Mouse (Mus musculus): Measurements from ENCODE around the gene Gp1bb. TPM values are rescaled to one million over a fixed set of nuclear protein-coding genes. Genes with fewer than 3 reads are reported as not detected.
A peak's percentile ranks its signal among the peaks of the same experiment; 100 is the strongest.

Gene Gp1bb
- polyA plus RNA-seq, 1 experiment from 2014 or later = 5.7 TPM

DNA sequence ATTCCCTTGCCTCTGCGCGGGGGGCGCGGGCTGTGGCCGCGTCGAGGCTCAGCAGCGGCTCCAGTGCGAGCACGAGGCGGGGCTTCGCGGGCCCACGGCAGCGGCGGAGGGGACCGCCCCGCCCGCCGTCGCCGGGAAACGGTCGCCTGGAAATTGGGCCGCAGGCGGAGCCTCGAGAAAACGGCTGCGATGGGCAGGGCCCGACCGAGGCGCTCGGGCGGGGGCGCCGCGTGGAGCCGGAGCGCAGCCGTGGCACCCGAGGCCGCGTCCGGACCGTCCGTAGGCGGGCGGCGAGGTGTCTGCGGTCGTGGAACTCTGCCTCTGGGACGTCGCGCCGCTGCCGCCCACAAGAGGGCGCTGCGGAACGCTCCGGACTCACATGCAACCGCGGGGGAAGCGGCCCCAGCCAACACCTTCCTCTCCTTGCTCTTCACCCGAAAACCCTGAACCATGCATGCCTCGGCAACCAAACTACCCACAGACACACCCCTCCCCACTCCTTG lies 4.2 kb upstream of the Gp1bb start, which contains the start of gene Gm49601:
Gene Gm49601 (minus strand): TSS at position 52 of the 503 bp plus-strand sequence.
- peaks cover 49% of the 10 kb centered on the region for H3K4me1 ChIP-seq
- under 1% methylated on average over 62 of the region's 65 CpGs for WGBS
- no peak within 1 kb of the TSS for H3K27ac ChIP-seq
- peaks cover 68% of the 10 kb centered on the region for H3K27me3 ChIP-seq
- H3K4me3 ChIP-seq (replicated peaks) = peak within 1 kb of the TSS; percentile 54
- H3K36me3 ChIP-seq (replicated peaks) = peaks cover 36% of the 10 kb centered on the region
- H3K9me3 ChIP-seq = no peaks in the 10 kb centered on the region
- peak within 1 kb of the TSS; percentile 86 for H3K4me2 ChIP-seq
- peak; percentile 51 for ATAC-seq (ENCODE audit: low FRiP score)
- H3K9ac ChIP-seq = peak within 1 kb of the TSS; percentile 63

DNA sequence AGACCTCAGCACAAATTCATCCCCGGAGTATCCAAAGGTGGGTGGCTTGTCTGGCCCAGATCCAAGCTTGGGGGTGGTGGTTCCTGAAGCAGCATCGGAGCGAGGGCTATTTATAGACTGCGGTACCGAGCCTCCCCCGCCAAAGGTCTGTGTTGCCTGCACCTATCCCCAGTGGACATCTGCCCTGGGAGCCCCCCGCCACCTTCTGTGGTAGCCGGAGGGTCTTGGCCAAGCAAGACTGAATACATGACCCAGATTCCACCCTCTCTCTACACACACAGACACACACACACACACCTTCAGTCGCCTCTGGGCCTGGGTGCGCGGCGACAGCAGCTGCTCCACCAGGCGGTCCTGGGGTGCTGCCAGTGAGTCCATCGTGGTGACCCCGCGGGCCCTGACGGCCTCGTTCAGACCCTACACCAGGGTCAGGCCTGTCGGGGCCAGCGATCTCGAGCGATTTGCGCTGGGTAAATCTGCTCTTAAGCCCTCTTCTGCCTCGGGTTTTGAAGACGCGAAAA lies 3.6 kb upstream of the Gp1bb start:
- peak overlapping the region; percentile 63 for H3K9ac ChIP-seq

DNA sequence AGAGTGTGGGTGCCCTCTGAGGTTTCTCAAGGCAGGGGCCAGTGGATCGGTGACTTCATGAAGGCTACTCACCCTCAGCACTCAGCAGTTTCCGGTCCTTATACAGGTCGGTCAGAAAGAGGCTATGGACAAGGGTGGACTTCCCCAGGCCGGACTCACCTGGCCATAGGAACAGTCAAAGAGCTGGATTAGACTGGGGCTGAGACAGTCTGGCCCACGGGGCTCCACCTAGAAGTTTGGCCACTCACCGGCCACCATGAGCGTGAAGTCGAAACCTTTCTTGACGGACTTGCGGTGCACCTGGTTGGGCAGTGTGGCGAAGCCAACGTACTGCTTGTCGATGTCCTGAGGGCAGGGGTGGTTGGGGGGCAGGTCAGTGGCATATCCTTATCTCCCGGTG lies 2.9 kb upstream of the Gp1bb start:
- Histone ChIP-seq H3K4me3 (replicated peaks) (peak overlapping the region; percentile 10; the same call in 1 of the 2 replicates), H3K9ac (no peak overlapping the region), H3K4me2 (no peak overlapping the region), H3K27ac (no peak overlapping the region), H3K4me1 (peaks cover 58% of the 10 kb centered on the region), H3K36me3 (replicated peaks) (peaks cover 37% of the 10 kb centered on the region), H3K9me3 (no peaks in the 10 kb centered on the region), H3K27me3 (peaks cover 81% of the 10 kb centered on the region)
- 36% methylated on average over 14 of the region's 14 CpGs for WGBS
- ATAC-seq (ENCODE audit: low FRiP score) = no peak

More for the DNA sequence above, 3.6 kb upstream of the Gp1bb start:
- WGBS = 12% methylated on average over 26 of the region's 26 CpGs
- Histone ChIP-seq H3K4me2 (peak overlapping the region; percentile 86), H3K36me3 (replicated peaks) (peaks cover 36% of the 10 kb centered on the region), H3K27me3 (peaks cover 74% of the 10 kb centered on the region), H3K4me3 (replicated peaks) (peak overlapping the region; percentile 54), H3K4me1 (peaks cover 54% of the 10 kb centered on the region), H3K9me3 (no peaks in the 10 kb centered on the region), H3K27ac (no peak overlapping the region)
- no peak; the same call in 1 of the 2 replicates for ATAC-seq (ENCODE audit: low FRiP score)

DNA sequence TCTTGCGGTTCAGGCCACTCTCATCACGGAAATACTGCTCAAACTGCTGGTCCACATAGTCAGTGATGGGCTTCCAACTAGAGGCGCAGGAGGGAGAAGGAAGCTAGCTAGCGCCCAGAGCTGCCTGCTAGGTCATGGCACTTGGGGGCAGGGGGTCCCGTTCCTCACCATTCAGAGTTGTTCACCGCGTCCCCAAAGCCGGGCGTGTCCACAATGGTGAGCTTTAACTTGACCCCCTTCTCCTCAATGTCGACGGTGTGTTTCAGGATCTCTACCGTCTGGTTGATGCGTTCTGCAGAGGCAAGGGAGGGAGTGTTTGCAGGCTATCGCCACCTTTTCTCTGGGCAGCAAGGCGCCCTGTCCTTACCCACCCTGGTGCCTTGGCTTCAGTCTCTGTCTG lies 2.4 kb upstream of the Gp1bb start:
- Histone ChIP-seq H3K27ac (no peak overlapping the region), H3K9ac (no peak overlapping the region), H3K4me1 (peaks cover 57% of the 10 kb centered on the region), H3K4me2 (no peak overlapping the region), H3K4me3 (replicated peaks) (no peak overlapping the region), H3K36me3 (replicated peaks) (peaks cover 40% of the 10 kb centered on the region), H3K9me3 (no peaks in the 10 kb centered on the region), H3K27me3 (peaks cover 86% of the 10 kb centered on the region)
- no peak for ATAC-seq (ENCODE audit: low FRiP score)
- WGBS = 18% methylated on average over 15 of the region's 15 CpGs

DNA sequence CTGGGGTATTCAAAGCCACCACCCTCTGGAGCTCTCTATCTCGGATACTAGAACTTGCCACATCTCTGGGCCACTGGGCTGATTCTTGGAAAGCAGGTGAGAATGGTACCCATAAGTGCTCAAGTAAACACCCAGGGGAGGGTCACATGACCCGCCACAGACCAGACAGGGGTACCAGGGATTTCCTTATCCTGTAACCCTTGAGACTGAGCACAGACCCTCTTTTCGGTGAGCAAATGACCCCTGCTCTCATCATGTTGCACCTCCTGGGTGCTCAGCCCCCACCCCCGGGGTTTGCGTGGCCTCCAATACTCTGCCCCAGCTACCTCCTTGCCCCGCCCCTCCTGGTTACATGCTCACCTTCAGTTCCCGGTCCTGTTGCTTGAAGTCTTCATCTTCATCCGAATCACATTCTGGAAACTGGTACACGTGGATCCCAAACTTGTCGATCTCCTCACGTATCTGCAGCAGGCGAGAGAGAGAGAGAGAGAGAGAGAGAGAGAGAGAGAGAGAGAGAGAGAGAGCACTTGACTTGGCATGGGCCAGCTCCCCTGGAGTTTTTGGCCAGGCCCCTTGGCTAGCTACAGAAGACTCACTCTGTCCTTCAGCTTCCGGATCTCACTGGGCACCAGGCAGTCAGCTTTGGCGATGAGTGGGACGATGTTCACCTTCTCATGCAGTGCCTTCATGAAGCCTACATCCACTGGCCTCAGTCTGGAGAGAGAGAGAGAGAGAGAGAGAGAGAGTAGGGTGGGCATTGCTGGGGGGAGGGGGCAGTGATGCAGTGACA lies 1.7 kb upstream of the Gp1bb start:
- H3K27ac ChIP-seq = no peak overlapping the region
- no peak overlapping the region for H3K4me3 ChIP-seq (replicated peaks)
- peaks cover 53% of the 10 kb centered on the region for H3K4me1 ChIP-seq
- H3K27me3 ChIP-seq = peaks cover 93% of the 10 kb centered on the region
- no peak for ATAC-seq (ENCODE audit: low FRiP score)
- H3K4me2 ChIP-seq = no peak overlapping the region
- peaks cover 40% of the 10 kb centered on the region for H3K36me3 ChIP-seq (replicated peaks)
- WGBS = 30% methylated on average over 15 of the region's 15 CpGs
- H3K9me3 ChIP-seq = no peaks in the 10 kb centered on the region
- H3K9ac ChIP-seq = no peak overlapping the region

DNA sequence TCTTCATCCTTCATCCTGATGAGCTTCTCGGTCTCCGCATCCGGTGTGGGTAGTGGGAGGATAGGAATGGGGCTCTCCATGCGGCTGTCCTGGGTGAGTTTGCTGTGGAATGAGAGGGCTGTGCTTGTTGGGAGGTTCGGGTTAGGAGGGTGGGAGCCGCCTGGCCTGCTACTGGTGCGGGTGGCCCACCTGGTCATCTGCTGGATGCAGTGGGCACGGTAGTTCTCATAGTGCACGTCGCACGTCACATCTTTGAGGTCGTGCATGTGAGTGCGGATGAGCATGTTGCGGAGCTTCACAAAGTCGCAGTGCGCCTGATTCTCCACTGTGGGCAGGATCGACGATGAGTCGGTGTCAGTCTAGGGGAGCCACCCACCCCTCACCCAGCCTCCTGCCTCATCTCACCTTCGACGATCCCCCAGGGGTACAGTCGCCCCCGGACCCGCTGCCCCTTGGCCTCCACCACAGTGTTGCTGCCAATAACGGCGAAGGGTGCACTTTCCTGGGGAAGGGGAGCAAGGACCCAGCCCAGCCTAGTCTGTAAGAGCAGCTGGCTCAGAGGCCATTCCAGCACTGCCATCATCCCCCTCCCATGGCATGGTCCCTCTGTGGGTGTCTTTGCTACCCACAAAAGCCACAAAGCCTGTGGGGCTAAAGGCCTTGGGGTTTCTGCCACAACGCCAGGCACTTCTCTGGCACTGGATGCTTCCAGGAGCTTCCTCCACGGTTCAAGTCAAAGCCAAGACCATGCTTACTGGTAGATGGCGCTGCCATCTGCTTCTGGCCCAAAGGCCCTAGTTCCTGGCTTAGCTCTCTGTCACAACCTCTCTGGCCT lies 930 bp upstream of the Gp1bb start:
- no peak overlapping the region for H3K4me3 ChIP-seq (replicated peaks)
- peaks cover 99% of the 10 kb centered on the region for H3K27me3 ChIP-seq
- 26% methylated on average over 29 of the region's 29 CpGs for WGBS
- ATAC-seq (ENCODE audit: low FRiP score) = no peak
- no peak overlapping the region for H3K9ac ChIP-seq
- H3K4me1 ChIP-seq = peaks cover 45% of the 10 kb centered on the region
- H3K4me2 ChIP-seq = no peak overlapping the region
- H3K36me3 ChIP-seq (replicated peaks) = peaks cover 40% of the 10 kb centered on the region
- no peaks in the 10 kb centered on the region for H3K9me3 ChIP-seq
- no peak overlapping the region for H3K27ac ChIP-seq

DNA sequence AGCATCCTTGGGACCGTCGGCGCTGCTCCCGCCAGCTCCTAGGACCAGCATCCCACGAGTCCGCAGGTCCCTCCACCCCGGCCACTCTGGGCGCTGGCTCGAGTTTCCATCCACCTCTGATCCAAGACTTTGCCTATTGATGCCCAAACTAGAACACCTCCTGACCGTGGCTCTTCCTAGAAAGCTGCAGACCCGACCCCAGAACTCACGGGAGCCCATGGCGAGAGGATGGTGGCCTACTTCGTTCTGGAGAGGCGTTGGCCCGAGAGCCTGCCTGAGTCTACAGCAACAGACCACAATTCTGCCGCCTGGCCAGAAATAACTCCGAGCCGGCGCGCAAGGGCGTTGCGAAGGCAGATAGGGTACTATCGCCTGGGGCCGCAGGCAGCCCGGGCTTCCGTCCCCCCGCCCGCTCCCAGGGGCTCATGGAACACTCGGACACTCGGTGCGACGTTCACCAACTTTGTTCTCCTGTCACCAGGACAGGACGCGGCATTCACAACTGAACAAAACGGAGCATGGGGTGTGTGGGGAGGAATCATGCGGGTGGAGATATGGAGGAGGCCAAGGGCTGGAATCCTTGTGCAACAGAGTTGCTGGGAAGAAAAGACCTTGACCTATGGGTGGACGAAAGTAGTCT lies 721 bp downstream of the Gp1bb start:
- H3K9me3 ChIP-seq = no peaks in the 10 kb centered on the region
- H3K9ac ChIP-seq = 0 out of 2 replicates have a peak overlapping the region, but pooled peaks have one; percentile 40
- ATAC-seq (ENCODE audit: low FRiP score) = no peak
- H3K27me3 ChIP-seq = peaks cover 96% of the 10 kb centered on the region
- peak overlapping the region; percentile 47 for H3K4me3 ChIP-seq (replicated peaks)
- no peak overlapping the region for H3K27ac ChIP-seq
- peaks cover 34% of the 10 kb centered on the region for H3K4me1 ChIP-seq
- WGBS = 2% methylated on average over 38 of the region's 38 CpGs
- peaks cover 40% of the 10 kb centered on the region for H3K36me3 ChIP-seq (replicated peaks)
- peak overlapping the region; percentile 81 for H3K4me2 ChIP-seq

DNA sequence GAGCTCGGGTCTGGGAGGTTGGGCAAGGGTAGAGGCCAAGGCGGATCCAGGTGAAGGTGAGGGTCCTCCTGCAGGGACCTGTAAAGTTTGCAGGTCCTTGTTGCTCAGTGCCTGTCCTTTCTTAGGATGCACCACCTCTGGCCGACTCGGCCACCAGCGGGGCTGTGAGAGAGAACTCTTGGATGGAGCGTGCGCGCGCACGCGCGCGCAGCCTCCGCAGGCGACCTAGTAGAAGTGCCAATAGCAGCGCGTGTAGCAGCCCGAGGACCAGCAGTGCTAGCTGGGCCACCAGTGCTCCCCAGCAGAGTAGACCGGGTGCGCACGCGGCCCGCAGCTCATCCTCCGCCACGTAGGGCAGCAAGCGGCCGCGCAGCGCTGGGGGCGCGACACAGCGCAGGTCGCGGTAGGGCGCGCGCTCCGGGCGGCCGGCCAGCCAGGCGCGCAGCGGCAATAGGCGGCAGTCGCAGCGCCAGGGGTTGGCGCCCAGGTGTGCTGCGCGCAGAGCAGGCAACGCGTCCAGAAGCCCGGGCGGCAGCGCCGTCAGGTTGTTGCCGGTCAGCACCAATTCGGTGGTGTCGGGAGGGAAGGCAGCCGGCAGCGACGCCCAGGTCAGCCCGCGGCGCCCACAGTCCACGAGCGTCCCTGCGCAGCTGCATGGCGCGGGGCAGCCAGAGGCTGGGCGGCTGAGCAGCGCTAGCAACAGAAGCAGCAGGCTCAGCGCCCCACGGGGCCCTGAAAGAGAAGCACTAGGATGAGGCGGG lies 1.4 kb downstream of the Gp1bb start:
- H3K27ac ChIP-seq = no peak overlapping the region
- H3K27me3 ChIP-seq = peaks cover 94% of the 10 kb centered on the region
- peaks cover 27% of the 10 kb centered on the region for H3K4me1 ChIP-seq
- peak overlapping the region; percentile 47 for H3K4me3 ChIP-seq (replicated peaks)
- under 1% methylated on average over 74 of the region's 74 CpGs for WGBS
- no peaks in the 10 kb centered on the region for H3K9me3 ChIP-seq
- H3K9ac ChIP-seq = peak overlapping the region; percentile 40
- H3K4me2 ChIP-seq = peak overlapping the region; percentile 81
- peak; percentile 24; the same call in 1 of the 2 replicates for ATAC-seq (ENCODE audit: low FRiP score)
- H3K36me3 ChIP-seq (replicated peaks) = peaks cover 40% of the 10 kb centered on the region

DNA sequence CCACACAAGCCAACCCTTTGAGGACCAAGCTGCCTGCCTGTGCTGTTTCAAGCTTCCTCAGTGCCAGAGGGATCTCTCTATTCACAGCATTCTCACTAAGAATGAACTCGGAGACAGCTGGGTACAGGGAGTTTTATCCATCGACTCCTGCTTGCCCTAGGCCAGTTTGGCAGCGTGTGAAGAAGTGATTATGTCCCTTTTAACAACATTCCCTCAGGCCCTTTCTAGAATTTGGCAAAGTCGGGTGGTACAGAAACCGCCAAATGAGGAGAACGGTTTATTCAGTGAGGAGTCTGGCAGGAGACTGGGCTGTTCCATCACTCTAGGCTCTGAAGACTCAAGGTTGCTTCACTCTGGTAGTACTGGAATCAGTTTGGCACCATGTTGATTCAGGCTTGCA lies 2.0 kb downstream of the Gp1bb start:
- Histone ChIP-seq H3K27ac (no peak overlapping the region), H3K4me1 (peaks cover 21% of the 10 kb centered on the region), H3K4me3 (replicated peaks) (peak overlapping the region; percentile 47), H3K4me2 (peak overlapping the region; percentile 81; the same call in 1 of the 2 replicates), H3K27me3 (peaks cover 88% of the 10 kb centered on the region), H3K36me3 (replicated peaks) (peaks cover 37% of the 10 kb centered on the region), H3K9me3 (no peaks in the 10 kb centered on the region), H3K9ac (no peak overlapping the region)
- ATAC-seq (ENCODE audit: low FRiP score) = no peak
- 15% methylated on average over 6 of the region's 6 CpGs for WGBS

DNA sequence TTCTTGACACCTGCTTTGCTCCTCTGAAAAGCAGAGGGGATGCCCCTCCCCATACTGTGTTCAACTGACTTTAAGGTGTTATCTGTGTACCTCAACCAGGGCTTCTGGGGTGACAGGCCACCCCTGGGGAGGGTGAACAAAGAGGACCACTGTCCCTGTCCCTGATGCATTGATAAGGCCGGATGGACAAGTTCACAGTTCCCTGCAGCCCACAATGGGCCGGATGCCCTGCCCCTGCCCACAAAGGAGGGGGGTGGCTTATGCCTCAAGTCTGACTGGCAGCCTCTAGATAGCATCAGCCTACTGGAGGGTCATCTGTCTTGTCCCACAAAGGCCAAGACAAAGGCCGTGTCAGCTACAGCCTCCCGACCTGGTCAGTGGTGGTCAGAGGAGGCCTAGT lies 3.1 kb downstream of the Gp1bb start:
- no peaks in the 10 kb centered on the region for H3K9me3 ChIP-seq
- no peak overlapping the region for H3K9ac ChIP-seq
- peaks cover 77% of the 10 kb centered on the region for H3K27me3 ChIP-seq
- no peak for ATAC-seq (ENCODE audit: low FRiP score)
- no peak overlapping the region for H3K27ac ChIP-seq
- H3K4me3 ChIP-seq (replicated peaks) = no peak overlapping the region
- H3K4me2 ChIP-seq = no peak overlapping the region
- H3K36me3 ChIP-seq (replicated peaks) = peaks cover 26% of the 10 kb centered on the region
- H3K4me1 ChIP-seq = peaks cover 21% of the 10 kb centered on the region
- 65% methylated on average over 4 of the region's 4 CpGs for WGBS

DNA sequence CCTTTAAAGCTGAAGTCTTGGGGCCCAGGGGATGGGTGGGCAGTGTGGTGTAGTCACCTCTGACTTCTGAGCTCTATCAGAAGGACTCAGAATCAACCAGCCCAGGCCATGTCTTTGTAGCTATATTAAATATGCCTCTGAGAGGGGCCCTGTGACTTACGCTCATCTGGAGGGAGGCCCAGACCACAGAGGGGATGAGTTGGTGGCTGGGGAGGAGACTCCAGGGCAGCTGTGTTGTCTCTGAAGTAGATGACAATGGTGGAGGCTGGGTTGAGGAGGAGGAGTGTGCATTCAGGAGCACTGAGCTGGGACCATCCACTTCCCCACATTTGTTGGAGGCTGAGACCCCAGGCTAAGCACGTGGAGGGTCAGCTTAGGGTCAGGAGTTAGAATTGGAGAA lies 3.9 kb downstream of the Gp1bb start:
- peaks cover 21% of the 10 kb centered on the region for H3K4me1 ChIP-seq
- no peak for ATAC-seq (ENCODE audit: low FRiP score)
- no peak overlapping the region for H3K4me3 ChIP-seq (replicated peaks)

More for the DNA sequence above, 3.9 kb downstream of the Gp1bb start:
- Histone ChIP-seq H3K36me3 (replicated peaks) (peaks cover 18% of the 10 kb centered on the region), H3K9me3 (no peaks in the 10 kb centered on the region), H3K9ac (no peak overlapping the region), H3K4me2 (no peak overlapping the region), H3K27ac (no peak overlapping the region), H3K27me3 (peaks cover 72% of the 10 kb centered on the region)
- WGBS = 47% methylated on average over 2 of the region's 2 CpGs

All from forebrain, embryonic 12.5 days (tissue).